Mouse (Mus musculus) liver, embryonic 16.5 days (tissue): ENCODE measurements around the gene Anln. TPM values are rescaled to one million over a fixed set of nuclear protein-coding genes. Genes with fewer than 3 reads are reported as not detected.

ENCODE experiments used
- ATAC-seq: fragments of 200-750 bp; cut with Nextera tagmentation; 2 replicates; pipeline ENCODE4 v1.8.0; 2017; ENCODE audit warnings: low read depth, mild to moderate bottlenecking, moderate number of reproducible peaks, moderate library complexity
- H3K27ac ChIP-seq: fragments of 300-500 bp; sonication (generic); 2 replicates; pipeline ENCODE4 v1.5.1; 2014; ENCODE audit warnings: mild to moderate bottlenecking, low read length
- H3K27me3 ChIP-seq: fragments of 300-500 bp; sonication (generic); 2 replicates; pipeline ENCODE4 v1.6.1; 2014; ENCODE audit warnings: low read depth, low read length, mixed read lengths; ENCODE audit not compliant: control insufficient read depth, insufficient read depth
- H3K36me3 ChIP-seq: fragments of 300-500 bp; sonication (generic); 2 replicates; pipeline ENCODE4 v1.6.1; 2014; ENCODE audit warnings: mild to moderate bottlenecking; ENCODE audit not compliant: control insufficient read depth, insufficient read depth
- H3K4me1 ChIP-seq: fragments of 300-500 bp; sonication (generic); 2 replicates; pipeline ENCODE4 v1.6.1; 2014; ENCODE audit warnings: low read depth, low read length, mixed read lengths; ENCODE audit not compliant: control insufficient read depth
- H3K4me2 ChIP-seq: fragments of 300-500 bp; sonication (generic); 2 replicates; pipeline ENCODE4 v1.6.1; 2014; ENCODE audit warnings: low read depth, low read length, mixed read lengths
- H3K4me3 ChIP-seq: fragments of 300-500 bp; sonication (generic); 2 replicates; pipeline ENCODE4 v1.5.1; 2014; ENCODE audit warnings: low read depth, mild to moderate bottlenecking, low read length
- H3K9ac ChIP-seq: fragments of 300-500 bp; sonication (generic); 2 replicates; pipeline ENCODE4 v1.6.1; 2014; ENCODE audit warnings: low read depth, low read length
- H3K9me3 ChIP-seq: fragments of 300-500 bp; sonication (generic); replicated peaks from 2 replicates; pipeline ENCODE4 v1.6.1; 2016; ENCODE audit warnings: low read length; ENCODE audit not compliant: control insufficient read depth
- WGBS: fragments of 180-500 bp; shearing (Covaris S2); extraction: QIAGEN DNeasy Blood & Tissue Kit; methylation state at CpG from one replicate; pipeline ENCODE4 v1.1.7; 2014; ENCODE audit not compliant: insufficient replicate concordance; 5-methylcytosine and 5-hydroxymethylcytosine counted together
- polyA plus RNA-seq: library from polyadenylated mRNA; unstranded; fragments of >200 nt; fragmentation: Nextera tagmentation; extraction: Ambion mirVana; gene quantifications from 2 replicates; pipeline ENCODE4 v1.2.1, GENCODE M21; 2015

Gene Anln
- polyA plus RNA-seq, 1 experiment from 2014 or later, result 29.9 TPM

DNA sequence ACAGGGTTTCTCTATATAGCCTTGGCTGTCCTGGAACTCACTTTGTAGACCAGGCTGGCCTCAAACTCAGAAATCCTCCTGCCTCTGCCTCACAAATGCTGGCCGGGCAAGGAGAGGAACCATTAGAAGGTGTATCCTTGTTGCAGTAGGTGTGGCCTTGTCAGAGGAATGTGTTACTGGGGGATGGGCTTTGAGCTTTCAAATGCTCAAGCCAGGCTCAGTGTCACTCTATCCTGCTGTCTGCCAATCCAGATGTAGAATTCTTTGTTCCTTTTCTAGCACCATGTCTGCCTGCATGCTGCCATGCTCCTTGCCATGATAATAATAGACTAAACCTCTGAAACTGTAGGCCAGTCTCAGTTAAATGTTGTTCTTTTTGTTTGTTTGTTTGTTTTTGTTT, 86.8 kb downstream of the Anln start:
- WGBS, result 56% methylated on average over 1 of the region's 1 CpGs
- no peak overlapping the region for H3K4me3 ChIP-seq

More for the DNA sequence above, 86.8 kb downstream of the Anln start:
- Histone ChIP-seq H3K9me3 (no peaks in the 10 kb centered on the region), H3K4me2 (no peak overlapping the region), H3K27me3 (no peaks in the 10 kb centered on the region), H3K27ac (no peak overlapping the region), H3K9ac (no peak overlapping the region), H3K36me3 (peaks cover 4% of the 10 kb centered on the region), H3K4me1 (peaks cover 3% of the 10 kb centered on the region; the same call in 1 of the 2 replicates)
- ATAC-seq, result no peak

Other genes starting within 250 kb of the Anln start
- gene Pigyl, start 232.3 kb downstream of the Anln start, polyA plus RNA-seq, result 28.9 and 34.6 TPM in 2 replicates
- gene Zfp872, start 201.1 kb downstream of the Anln start, polyA plus RNA-seq, result 0.09 TPM in 1 of 2 replicates, not detected in the other
- gene Zfp809, start 163.5 kb downstream of the Anln start, polyA plus RNA-seq, result 6.7 and 7.4 TPM in 2 replicates
- gene Zfp599, start 129.3 kb downstream of the Anln start, polyA plus RNA-seq, result 1.0 and 1.3 TPM in 2 replicates
- gene Zfp810, start 81.5 kb downstream of the Anln start, polyA plus RNA-seq, result 2.7 and 2.8 TPM in 2 replicates
- 1.2 and 1.3 TPM in 2 replicates for gene 9530077C05Rik, start 22.3 kb upstream of the Anln start, polyA plus RNA-seq
- not detected in 2 replicates for gene Gm17545, start 65.1 kb upstream of the Anln start, polyA plus RNA-seq
- 25.1 and 25.3 TPM in 2 replicates for gene Rp9, start 80.6 kb upstream of the Anln start, polyA plus RNA-seq
- gene Bbs9, start 86.5 kb upstream of the Anln start, polyA plus RNA-seq, result 2.5 and 3.1 TPM in 2 replicates